Mouse (Mus musculus): ENCODE measurements around the gene Ddx19b. TPM values are rescaled to one million over a fixed set of nuclear protein-coding genes. Genes with fewer than 3 reads are reported as not detected.

The Ddx19b gene
- polyA plus RNA-seq, 1 experiment from 2014 or later: 6.9 TPM

DNA sequence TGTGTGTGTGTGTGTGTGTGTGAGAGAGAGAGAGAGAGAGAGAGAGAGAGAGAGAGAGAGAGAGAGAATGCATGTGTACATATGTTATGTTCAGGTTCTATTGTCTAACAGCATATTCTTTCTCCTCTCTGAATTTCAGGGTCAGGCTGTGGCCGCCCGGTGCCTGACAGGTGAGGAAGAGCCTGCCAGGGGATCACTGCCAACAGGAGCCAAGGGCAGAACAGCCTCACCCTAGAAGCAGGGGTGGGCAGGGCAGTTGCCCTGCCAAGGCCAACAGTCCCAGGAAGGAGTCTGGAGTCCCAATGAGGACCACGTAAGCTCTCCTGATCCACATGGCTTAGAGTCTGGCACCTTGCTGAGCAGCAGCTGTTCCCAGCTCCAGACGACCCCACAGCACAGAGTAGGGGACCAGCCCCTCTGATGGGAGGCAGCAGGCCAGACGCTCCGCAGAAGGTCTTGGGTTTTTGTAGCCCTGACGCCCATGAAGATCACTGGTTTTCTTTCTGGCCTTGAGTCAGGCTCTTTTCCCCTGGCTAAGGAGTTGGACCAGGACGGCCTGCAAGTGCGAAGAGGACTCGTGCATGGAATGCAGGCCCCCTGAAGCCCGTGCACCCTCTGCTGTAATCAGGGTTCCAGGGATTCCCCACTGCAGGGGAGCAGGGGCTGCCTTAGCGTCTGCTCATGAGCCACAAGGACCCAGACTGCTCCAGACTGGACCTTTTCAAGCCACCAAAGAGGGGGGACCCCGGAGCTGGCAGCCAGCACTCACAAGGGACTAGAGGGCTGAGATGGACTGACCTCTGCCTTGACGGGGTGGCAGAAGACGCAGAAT is 74.7 kb downstream of the Ddx19b start:
- Histone ChIP-seq H3K4me1 (peaks cover 14% of the 10 kb centered on the region), H3K27me3 (ENCODE audit: insufficient read depth, poor library complexity, severe bottlenecking) (no peaks in the 10 kb centered on the region), H3K27ac (0 out of 2 replicates have a peak overlapping the region, but pooled peaks have one; percentile 13), H3K9me3 (no peaks in the 10 kb centered on the region), H3K36me3 (peaks cover 65% of the 10 kb centered on the region), H3K4me3 (no peak overlapping the region)
- WGBS: 84% methylated on average over 15 of the region's 15 CpGs
- no peak for DNase-seq (ENCODE audit: low spot score)

DNA sequence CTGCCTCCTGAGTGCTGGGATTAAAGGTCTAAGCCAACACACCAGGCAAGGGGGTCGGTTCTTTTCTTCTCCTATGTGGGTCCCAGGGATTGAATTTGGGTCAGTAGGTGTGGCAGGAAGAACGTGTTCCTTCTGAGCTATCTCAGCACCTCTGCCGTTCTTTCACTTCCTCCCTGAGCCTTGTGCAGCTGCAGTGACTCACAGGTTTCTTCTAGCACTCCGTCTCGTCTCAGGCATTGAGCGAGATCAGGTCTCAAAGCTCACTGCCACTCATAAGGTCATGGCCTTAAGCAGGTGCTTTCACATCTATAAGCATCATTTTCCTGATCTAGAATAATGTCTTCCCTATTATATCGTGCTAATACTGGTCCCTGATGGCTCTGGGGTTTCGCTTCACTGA is 76.8 kb downstream of the Ddx19b start:
- H3K4me1 ChIP-seq: peaks cover 17% of the 10 kb centered on the region
- no peak for DNase-seq (ENCODE audit: low spot score)
- H3K9me3 ChIP-seq: no peaks in the 10 kb centered on the region
- no peak overlapping the region for H3K27ac ChIP-seq
- H3K4me3 ChIP-seq: no peak overlapping the region
- no peaks in the 10 kb centered on the region for H3K27me3 ChIP-seq (ENCODE audit: insufficient read depth, poor library complexity, severe bottlenecking)
- peaks cover 61% of the 10 kb centered on the region for H3K36me3 ChIP-seq
- WGBS: 75% methylated on average over 8 of the region's 8 CpGs

Small RNAs within 50 kb of the gene (microRNA-seq; reads per million reads assigned to microRNA genes)
- not detected for gene Gm24103
- not detected for gene Mir3473d

Other genes with a start within 250 kb of the Ddx19b start
- gene Il34, start 225.8 kb downstream of the Ddx19b start, polyA plus RNA-seq (2016; fragmentation: Nextera tagmentation; extraction: Ambion mirVana): 0.33 TPM in 1 of 2 replicates, not detected in the other
- gene Cog4, start 185.2 kb downstream of the Ddx19b start, polyA plus RNA-seq (2016; fragmentation: Nextera tagmentation; extraction: Ambion mirVana): 70.0 and 74.6 TPM in 2 replicates
- gene Sf3b3, start 185.0 kb downstream of the Ddx19b start, polyA plus RNA-seq (2016; fragmentation: Nextera tagmentation; extraction: Ambion mirVana): 137 and 148 TPM in 2 replicates
- 10.4 and 11.2 TPM in 2 replicates for gene Fuk, start 129.3 kb downstream of the Ddx19b start, polyA plus RNA-seq (2016; fragmentation: Nextera tagmentation; extraction: Ambion mirVana)
- 23.2 and 30.2 TPM in 2 replicates for gene St3gal2, start 111.8 kb downstream of the Ddx19b start, polyA plus RNA-seq (2016; fragmentation: Nextera tagmentation; extraction: Ambion mirVana)
- gene Ddx19a, start 34.0 kb downstream of the Ddx19b start, polyA plus RNA-seq (2016; fragmentation: Nextera tagmentation; extraction: Ambion mirVana): 18.8 and 23.5 TPM in 2 replicates
- 62.9 and 72.4 TPM in 2 replicates for gene Aars, start 1.4 kb upstream of the Ddx19b start, polyA plus RNA-seq (2016; fragmentation: Nextera tagmentation; extraction: Ambion mirVana)
- gene Exosc6, start 24.6 kb upstream of the Ddx19b start, polyA plus RNA-seq (2016; fragmentation: Nextera tagmentation; extraction: Ambion mirVana): 8.6 and 27.2 TPM in 2 replicates
- not detected in 2 replicates for gene Clec18a, start 60.7 kb upstream of the Ddx19b start, polyA plus RNA-seq (2016; fragmentation: Nextera tagmentation; extraction: Ambion mirVana)
- 8.1 and 15.5 TPM in 2 replicates for gene Pdpr, start 62.9 kb upstream of the Ddx19b start, polyA plus RNA-seq (2016; fragmentation: Nextera tagmentation; extraction: Ambion mirVana)
- 61.5 and 70.4 TPM in 2 replicates for gene Glg1, start 227.5 kb upstream of the Ddx19b start, polyA plus RNA-seq (2016; fragmentation: Nextera tagmentation; extraction: Ambion mirVana)

Data from heart, embryonic 10.5 days (tissue).